Mouse (Mus musculus) liver, adult 2 months (tissue): ENCODE results near the gene Hist1h3e.

ENCODE experiments used
- CTCF ChIP-seq: fragments of 200-500 bp; IDR thresholded peaks from 2 replicates; pipeline ENCODE4 v1.5.1; 2011; ENCODE audit warnings: low read depth, low read length, control low read depth
- POLR2A ChIP-seq: fragments of 200-500 bp; IDR thresholded peaks from 2 replicates; pipeline ENCODE4 v1.6.1; 2011; ENCODE audit warnings: low read length, control low read depth; ENCODE audit not compliant: insufficient read depth; ENCODE audit errors: extremely low read depth

DNA sequence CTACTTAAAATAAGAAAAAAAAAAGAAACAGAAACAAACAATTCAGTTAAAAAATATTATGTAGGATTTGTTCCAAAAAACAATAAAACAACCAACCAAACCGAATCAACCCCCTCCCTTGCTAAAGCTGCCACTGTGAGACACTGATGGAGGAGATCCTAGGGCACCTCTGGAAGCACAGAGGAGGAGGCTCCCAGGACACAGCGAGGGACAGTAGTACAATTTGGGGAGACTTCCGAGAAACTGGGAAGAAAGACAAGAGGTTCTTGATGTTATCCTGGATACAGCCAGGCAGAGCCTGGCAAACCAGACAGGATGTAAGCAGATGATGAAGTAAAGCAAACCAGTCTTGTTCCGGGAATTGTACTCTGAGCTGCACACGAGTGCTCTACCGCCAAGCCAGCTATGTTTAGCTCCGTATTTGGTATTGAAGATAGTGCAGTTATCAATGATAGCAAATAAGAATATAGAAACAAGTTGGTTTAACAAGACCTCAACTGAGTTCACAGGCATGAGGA is 41.1 kb upstream of the Hist1h3e start:
- no peak for TF ChIP-seq CTCF
- no peak for TF ChIP-seq POLR2A
